Mouse (Mus musculus): ENCODE measurements around the gene Hfe2.
"Not testable (repeated sequence)": the region's sequence is repeated elsewhere in the genome, so short reads cannot be mapped to it uniquely, and the experiment has no call there.

The Hfe2 gene

GRCm38 (mm10) chr3:96496620-96497275 is 28.2 kb upstream of the Hfe2 start:
- DNase-seq, result not testable (repeated sequence)

- peak; percentile 81 for DNase-seq
Observed at GRCm38 (mm10) chr3:96497451-96498028, 27.4 kb upstream of the Hfe2 start.

- DNase-seq, result no peak
Observed at GRCm38 (mm10) chr3:96498476-96499245, 26.3 kb upstream of the Hfe2 start.

- peak; percentile 72 for DNase-seq
Observed at GRCm38 (mm10) chr3:96499481-96500288, 25.3 kb upstream of the Hfe2 start.

- peak; percentile 92 for DNase-seq
Observed at GRCm38 (mm10) chr3:96500289-96500621, 24.7 kb upstream of the Hfe2 start.

- peak; percentile 78 for DNase-seq
Observed at GRCm38 (mm10) chr3:96500691-96501265, 24.2 kb upstream of the Hfe2 start.

GRCm38 (mm10) chr3:96501391-96502115 is 23.4 kb upstream of the Hfe2 start:
- DNase-seq, result peak; percentile 83

- no peak for DNase-seq
Observed at GRCm38 (mm10) chr3:96502181-96503082, 22.5 kb upstream of the Hfe2 start.

- DNase-seq, result peak; percentile 63
Observed at GRCm38 (mm10) chr3:96503083-96503450, 21.9 kb upstream of the Hfe2 start.

GRCm38 (mm10) chr3:96503946-96504345 is 21.0 kb upstream of the Hfe2 start:
- DNase-seq, result no peak

GRCm38 (mm10) chr3:96504931-96505330 is 20.0 kb upstream of the Hfe2 start:
- DNase-seq, result no peak

GRCm38 (mm10) chr3:96506396-96507047 is 18.4 kb upstream of the Hfe2 start:
- no peak for DNase-seq

- not testable (repeated sequence) for DNase-seq
Observed at GRCm38 (mm10) chr3:96507966-96508365, 17.0 kb upstream of the Hfe2 start.

- DNase-seq, result no peak
Observed at GRCm38 (mm10) chr3:96520171-96520570, 4.8 kb upstream of the Hfe2 start.

GRCm38 (mm10) chr3:96522149-96522548 is 2.8 kb upstream of the Hfe2 start:
- DNase-seq, result no peak

GRCm38 (mm10) chr3:96524028-96524810 is 753 bp upstream of the Hfe2 start:
- DNase-seq, result no peak

GRCm38 (mm10) chr3:96526013-96526762 is 1.2 kb downstream of the Hfe2 start:
- no peak for DNase-seq

GRCm38 (mm10) chr3:96526864-96527542 is 2.0 kb downstream of the Hfe2 start:
- peak; percentile 13 for DNase-seq

All from right cerebral cortex, postnatal 25 days (tissue).